ENCODE assay signal across 20 mouse cellular contexts in genomic region chr13:118642585-118642984, GRCm38 (mm10). TPM values are rescaled to one million over a fixed set of nuclear protein-coding genes. Genes with fewer than 3 reads are reported as not detected.
"Had no signal": no experiment of that assay in that cellular context is flagged by ENCODE, and none has a peak within 500 bp of the region (broad histone marks: within the 10 kb centered on the region; RNA-seq: fewer than 3 reads in every experiment).

No protein-coding gene starts in this region.

- H3K4me2 ChIP-seq: lung, embryonic 14.5 days; midbrain, embryonic 12.5 days; neural tube, embryonic 13.5 days; neural tube, embryonic 15.5 days had no signal

- H3K27me3 ChIP-seq: midbrain, embryonic 12.5 days; neural tube, embryonic 13.5 days; neural tube, embryonic 15.5 days had no signal

- H3K4me1 ChIP-seq: midbrain, embryonic 10.5 days; midbrain, embryonic 12.5 days; neural tube, embryonic 13.5 days; neural tube, embryonic 15.5 days had no signal

- H3K9ac ChIP-seq: lung, embryonic 14.5 days; midbrain, embryonic 12.5 days; neural tube, embryonic 13.5 days; neural tube, embryonic 15.5 days had no signal

- H3K36me3 ChIP-seq: midbrain, embryonic 10.5 days; midbrain, embryonic 12.5 days; neural tube, embryonic 13.5 days; neural tube, embryonic 15.5 days had no signal

- H3K9me3 ChIP-seq: midbrain, embryonic 10.5 days; midbrain, embryonic 12.5 days; neural tube, embryonic 13.5 days; neural tube, embryonic 15.5 days had no signal

- DNase-seq: lung, embryonic 14.5 days; lung, postnatal 10 days; lung, postnatal 4 days; midbrain, embryonic 14.5 days; retina, postnatal 1 day; right cerebral cortex, adult 18-20 months; right cerebral cortex, postnatal 25 days; right cerebral cortex, postnatal 4 days; spleen, adult 18-20 months; thymus, adult 18-20 months; thymus, postnatal 14 days; thymus, postnatal 36 days had no signal

- H3K4me3 ChIP-seq: midbrain, embryonic 10.5 days; midbrain, embryonic 12.5 days; myocyte; neural tube, embryonic 13.5 days; neural tube, embryonic 15.5 days had no signal

- ATAC-seq: midbrain, embryonic 16.5 days had no signal

- H3K27ac ChIP-seq: midbrain, embryonic 10.5 days; midbrain, embryonic 12.5 days; neural tube, embryonic 13.5 days; neural tube, embryonic 15.5 days had no signal

RNA-seq across cellular contexts. Expression of gene Fgf10, which starts 27.0 kb away (rescaled TPM):
- total RNA-seq: megakaryocyte, adult 5-6 weeks; megakaryocyte-erythroid progenitor cell, adult 5-6 weeks had no signal
